Mouse (Mus musculus): Measurements from ENCODE around the gene Lrrc36. TPM values are rescaled to one million over a fixed set of nuclear protein-coding genes. Genes with fewer than 3 reads are reported as not detected.
A peak's percentile ranks its signal among the peaks of the same experiment; 100 is the strongest.

Gene Lrrc36
- total RNA-seq (2012; rRNA removed) = 0.34 and 0.38 TPM in 2 replicates
- total RNA-seq (2014; rRNA removed) = 0.26 TPM in 1 of 2 replicates, not detected in the other
- 0.19 TPM in 2 replicates for polyA plus RNA-seq (2012; ENCODE audit: insufficient read length, low read depth)

DNA sequence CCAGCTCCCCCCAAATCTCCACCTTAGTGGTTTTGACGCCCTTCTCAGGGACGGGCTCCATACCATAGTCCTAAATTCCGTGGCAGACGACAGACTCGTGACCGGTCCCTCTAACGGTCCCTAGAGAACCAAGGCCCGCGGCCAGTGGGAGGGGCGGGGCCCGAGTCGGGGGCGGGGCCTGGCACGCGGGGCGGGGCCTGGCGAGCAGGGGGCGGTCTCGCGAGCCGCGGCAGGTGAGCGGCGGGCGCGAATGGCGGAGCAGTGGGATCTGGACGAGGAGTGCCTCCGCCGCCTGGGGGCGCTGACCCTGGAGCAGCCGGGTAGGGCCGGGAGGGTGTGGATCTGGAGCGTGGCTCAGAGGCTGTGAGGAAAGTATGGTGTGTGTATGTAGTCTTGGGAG lies at the start of gene Lrrc36, which contains the start of gene Kctd19:
Lrrc36 (plus strand) TSS at position 181 of the 400 bp plus-strand sequence.
Kctd19 (minus strand) TSS at position 112 of the 400 bp plus-strand sequence.
- no peak for DNase-seq (ENCODE audit: extremely low read depth)
- H3K4me1 ChIP-seq (ENCODE audit: control insufficient read depth in 1 of 2, insufficient read depth in 2 of 2) = no peaks in the 10 kb centered on the region
- peaks cover 2% of the 10 kb centered on the region for H3K27me3 ChIP-seq (replicated peaks)
- in situ Hi-C loops (cut with MboI; ENCODE audit: low pct_ligation_motif_present, low pct_unique_long_range_greater_than_20kb, low sequenced_read_pairs) (no loop called here), dilution Hi-C loops (cut with MboI; ENCODE audit: extremely low pct_ligation_motif_present, extremely low pct_unique_long_range_greater_than_20kb, low sequenced_read_pairs) (no loop called here)
- H3K9me3 ChIP-seq (replicated peaks; ENCODE audit: low read length) = peaks cover 6% of the 10 kb centered on the region
- no peak within 1 kb of the TSS for H3K27ac ChIP-seq (ENCODE audit: insufficient read depth, low read depth)
- H3K79me2 ChIP-seq (replicated peaks; ENCODE audit: control insufficient read depth, extremely low read depth, insufficient read depth, poor library complexity, severe bottlenecking) = no peaks in the 10 kb centered on the region
- no peak within 1 kb of the TSS for H3K4me3 ChIP-seq (replicated peaks in 1 of 3; ENCODE audit: low read depth in 2 of 3, low read length in 2 of 3, poor library complexity in 1 of 3)
- no peaks in the 10 kb centered on the region for H3K36me3 ChIP-seq (replicated peaks in 1 of 2; ENCODE audit: control insufficient read depth in 1 of 2, insufficient read depth in 1 of 2, low read length in 1 of 2)
- H3K9ac ChIP-seq (ENCODE audit: insufficient read depth, low read depth) = no peak within 1 kb of the TSS
- H3K4me2 ChIP-seq (ENCODE audit: insufficient read depth, low read depth, poor library complexity, severe bottlenecking) = peak within 1 kb of the TSS; percentile 34; the same call in 1 of the 2 replicates
- TF ChIP-seq CTCF (conservative IDR thresholded peaks at IDR 0.05 in 1 of 2, IDR thresholded peaks at IDR 0.05 in 1 of 2; ENCODE audit: low read depth in 2 of 2, low read length in 2 of 2) (peak in 1 of 2 experiments; percentile 36; a peak in 1 of 4 replicates), POLR2AphosphoS2 (IDR thresholded peaks at IDR 0.05; ENCODE audit: low read depth, low read length) (no peak), CHD1 (IDR thresholded peaks at IDR 0.05; ENCODE audit: low read depth, low read length) (no peak), BHLHE40 (IDR thresholded peaks at IDR 0.05; ENCODE audit: low read depth, low read length) (peak; percentile 34; the same call in 1 of the 2 replicates), CHD2 (IDR thresholded peaks at IDR 0.05; ENCODE audit: low read length) (no peak)

DNA sequence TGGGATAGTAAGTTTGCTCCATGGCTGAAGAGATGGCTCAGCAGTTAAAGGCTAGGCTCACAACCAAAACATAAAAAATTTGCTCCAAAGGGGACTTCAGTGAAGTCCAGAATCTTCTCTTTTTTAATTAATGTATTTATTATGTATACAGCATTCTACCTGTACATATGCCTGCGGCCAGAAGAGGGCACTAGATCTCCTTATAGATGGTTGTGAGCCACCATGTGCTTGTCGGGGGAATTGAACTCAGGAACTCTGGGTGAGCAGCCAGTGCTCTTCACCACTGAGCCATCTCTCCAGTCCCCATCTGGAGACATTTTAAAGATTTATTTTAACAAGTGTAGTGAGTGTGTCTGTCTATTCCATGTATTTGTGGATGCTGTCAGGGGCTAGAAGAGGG lies 46.3 kb upstream of the Lrrc36 start:
- DNase-seq (ENCODE audit: extremely low read depth) = peak; percentile 31
- TF ChIP-seq UBTF (IDR thresholded peaks at IDR 0.05; ENCODE audit: low read depth, low read length) (no peak), RAD21 (IDR thresholded peaks at IDR 0.05; ENCODE audit: low read depth, low read length) (peak; percentile 47), E2F4 (IDR thresholded peaks at IDR 0.05; ENCODE audit: insufficient replicate concordance, low read depth, low read length) (no peak), ELF1 (IDR thresholded peaks at IDR 0.05; ENCODE audit: low read depth, low read length) (no peak), MXI1 (IDR thresholded peaks at IDR 0.05; ENCODE audit: low read depth, low read length) (no peak), HCFC1 (IDR thresholded peaks at IDR 0.05; ENCODE audit: low read depth, low read length) (no peak), ZNF384 (IDR thresholded peaks at IDR 0.05; ENCODE audit: low read depth, low read length) (no peak), MYC (IDR thresholded peaks at IDR 0.05; ENCODE audit: low read depth, low read length) (peak; percentile 68), EP300 (IDR thresholded peaks at IDR 0.05; ENCODE audit: low read length) (no peak), CTCF (conservative IDR thresholded peaks at IDR 0.05 in 1 of 2, IDR thresholded peaks at IDR 0.05 in 1 of 2; ENCODE audit: low read depth in 2 of 2, low read length in 2 of 2) (peak; percentile 12 to 76; a peak in 2 of 4 replicates), RCOR1 (conservative IDR thresholded peaks at IDR 0.05; ENCODE audit: low read depth, low read length) (no peak), NELFE (IDR thresholded peaks at IDR 0.05; ENCODE audit: low read depth, low read length) (no peak), USF2 (conservative IDR thresholded peaks at IDR 0.05; ENCODE audit: low read depth, low read length) (no peak), TCF12 (IDR thresholded peaks at IDR 0.05; ENCODE audit: low read depth, low read length) (no peak), ETS1 (conservative IDR thresholded peaks at IDR 0.05; ENCODE audit: low read depth, low read length) (no peak), USF1 (IDR thresholded peaks at IDR 0.05; ENCODE audit: low read depth, low read length) (no peak), NRF1 (IDR thresholded peaks at IDR 0.05; ENCODE audit: low read depth, low read length) (no peak), MAFK (IDR thresholded peaks at IDR 0.05; ENCODE audit: insufficient replicate concordance, low read length) (no peak), MAZ (IDR thresholded peaks at IDR 0.05; ENCODE audit: low read depth, low read length) (no peak), POLR2AphosphoS2 (IDR thresholded peaks at IDR 0.05; ENCODE audit: low read depth, low read length) (no peak), KAT2A (IDR thresholded peaks at IDR 0.05; ENCODE audit: insufficient replicate concordance, low read length) (no peak), SMC3 (IDR thresholded peaks at IDR 0.05; ENCODE audit: low read depth, low read length) (peak; percentile 36; the same call in 1 of the 2 replicates), PAX5 (IDR thresholded peaks at IDR 0.05; ENCODE audit: low read length) (no peak), CHD1 (IDR thresholded peaks at IDR 0.05; ENCODE audit: low read depth, low read length) (no peak), ZC3H11A (IDR thresholded peaks at IDR 0.05; ENCODE audit: low read depth, low read length) (no peak), JUND (conservative IDR thresholded peaks at IDR 0.05; ENCODE audit: low read depth, low read length) (no peak), BHLHE40 (IDR thresholded peaks at IDR 0.05; ENCODE audit: low read depth, low read length) (no peak), JUN (IDR thresholded peaks at IDR 0.05; ENCODE audit: insufficient read depth, low read depth, low read length) (no peak)
- dilution Hi-C loops (cut with MboI; ENCODE audit: extremely low pct_ligation_motif_present, extremely low pct_unique_long_range_greater_than_20kb, low sequenced_read_pairs) = no loop called here

More for the DNA sequence above, 46.3 kb upstream of the Lrrc36 start:
- Histone ChIP-seq H3K4me1 (ENCODE audit: control insufficient read depth in 1 of 2, insufficient read depth in 2 of 2) (no peaks in the 10 kb centered on the region), H3K36me3 (replicated peaks in 1 of 2; ENCODE audit: control insufficient read depth in 1 of 2, insufficient read depth in 1 of 2, low read length in 1 of 2) (peaks cover 3 to 23% of the 10 kb centered on the region in 2 experiments), H3K27ac (ENCODE audit: insufficient read depth, low read depth) (no peak overlapping the region), H3K27me3 (replicated peaks) (no peaks in the 10 kb centered on the region), H3K79me2 (replicated peaks; ENCODE audit: control insufficient read depth, extremely low read depth, insufficient read depth, poor library complexity, severe bottlenecking) (no peaks in the 10 kb centered on the region), H3K9ac (ENCODE audit: insufficient read depth, low read depth) (no peak overlapping the region), H3K4me2 (ENCODE audit: insufficient read depth, low read depth, poor library complexity, severe bottlenecking) (no peak overlapping the region), H3K9me3 (replicated peaks; ENCODE audit: low read length) (no peaks in the 10 kb centered on the region), H3K4me3 (replicated peaks in 1 of 3; ENCODE audit: low read depth in 2 of 3, low read length in 2 of 3, poor library complexity in 1 of 3) (no peak overlapping the region)
- in situ Hi-C loops (cut with MboI; ENCODE audit: low pct_ligation_motif_present, low pct_unique_long_range_greater_than_20kb, low sequenced_read_pairs) = loop anchor here (10.0 kb wide), 1 partner anchor 108 kb away; the partner anchor contains the start of gene Tppp3
